Mouse (Mus musculus): Measurements from ENCODE around the gene Brd2. TPM values are rescaled to one million over a fixed set of nuclear protein-coding genes. Genes with fewer than 3 reads are reported as not detected.

Brd2 gene
- 45.0 and 46.4 TPM in 2 replicates for polyA plus RNA-seq (2012; rRNA removed)

DNA sequence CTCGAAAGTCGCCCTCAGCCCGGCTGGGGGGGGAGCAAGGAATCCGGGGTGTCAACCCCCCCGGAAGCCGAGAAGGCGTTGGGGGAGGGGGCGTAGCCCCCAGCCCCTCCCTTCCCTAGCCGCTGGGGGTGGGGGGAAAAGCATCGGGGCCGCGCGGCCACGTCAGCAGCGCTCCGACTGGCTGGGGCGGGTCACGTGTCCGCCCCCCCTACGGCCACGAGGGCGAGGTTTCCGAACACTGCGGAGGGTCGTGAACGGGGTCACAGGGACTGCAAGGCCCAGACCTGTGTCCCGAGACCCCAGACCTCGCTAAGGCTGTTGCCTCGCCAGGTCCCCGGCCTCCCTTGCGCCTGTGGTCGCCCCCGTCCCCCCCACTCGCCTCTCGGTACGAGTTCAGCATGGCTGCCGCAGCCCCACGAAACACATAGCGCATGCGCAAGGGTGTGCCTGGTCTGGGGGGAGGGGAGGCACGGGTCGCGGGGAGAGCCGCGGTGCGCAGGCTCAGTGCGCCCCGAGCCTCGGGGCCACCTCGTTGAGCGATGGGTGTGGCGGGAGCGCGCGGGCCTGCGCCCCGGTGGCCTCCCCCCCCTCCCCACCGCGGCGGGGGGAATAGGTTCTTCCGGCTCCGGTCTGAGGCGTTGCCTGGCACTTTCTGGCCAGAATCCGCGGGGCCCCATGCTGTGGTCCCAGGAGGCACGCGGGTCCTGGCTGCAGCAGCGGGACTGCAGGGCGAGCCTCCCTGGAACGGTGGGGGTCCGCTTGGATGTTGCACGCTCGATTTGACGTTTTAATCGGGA lies at the start of gene Brd2:
Gene Brd2 (minus strand): TSS at position 447 of the 797 bp plus-strand sequence.

DNA sequence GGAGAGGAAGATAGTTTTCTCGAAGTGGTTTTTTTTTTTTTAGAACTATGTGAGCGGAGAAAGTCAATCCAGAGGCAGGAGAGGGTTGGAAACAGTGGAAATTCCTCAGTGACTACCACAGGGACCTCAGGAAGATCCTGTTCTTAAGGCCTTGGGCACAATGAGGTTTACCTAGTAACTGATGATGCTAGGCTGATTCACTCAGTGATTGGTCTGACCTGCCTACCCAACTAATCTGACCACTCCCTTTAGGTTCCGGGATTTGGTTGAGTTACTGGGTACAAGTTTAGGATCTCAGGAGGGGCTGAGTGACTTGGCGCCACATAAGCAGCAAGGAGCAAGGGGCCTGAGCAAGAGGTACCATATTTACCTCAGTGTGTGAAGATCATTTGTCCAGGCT lies 30.5 kb upstream of the Brd2 start, which contains the start of gene H2-DMb1:
Gene H2-DMb1 (plus strand): TSS at position 150 of the 400 bp plus-strand sequence.

DNA sequence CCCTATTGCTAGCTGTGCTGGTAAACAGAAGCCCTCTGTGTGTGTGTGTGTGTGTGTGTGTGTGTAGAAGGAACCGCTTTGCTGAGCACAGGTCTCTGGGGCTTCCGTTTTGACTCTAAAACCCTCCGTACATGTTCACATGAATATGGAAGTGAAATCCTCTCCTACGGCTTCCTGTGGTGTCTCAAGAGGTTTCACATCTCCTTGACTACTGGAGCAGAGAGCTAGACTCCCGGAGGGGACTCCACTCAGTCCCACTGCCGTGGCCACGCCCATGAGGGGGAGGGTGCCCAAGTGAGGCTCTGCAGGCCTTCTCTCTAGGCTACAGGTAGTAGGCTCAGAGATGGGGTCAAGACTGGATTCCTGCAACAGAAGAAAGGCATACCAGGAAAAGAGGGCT lies 20.6 kb upstream of the Brd2 start, which contains the start of gene H2-DMb2:
Gene H2-DMb2 (plus strand): TSS at position 275 of the 400 bp plus-strand sequence.

DNA sequence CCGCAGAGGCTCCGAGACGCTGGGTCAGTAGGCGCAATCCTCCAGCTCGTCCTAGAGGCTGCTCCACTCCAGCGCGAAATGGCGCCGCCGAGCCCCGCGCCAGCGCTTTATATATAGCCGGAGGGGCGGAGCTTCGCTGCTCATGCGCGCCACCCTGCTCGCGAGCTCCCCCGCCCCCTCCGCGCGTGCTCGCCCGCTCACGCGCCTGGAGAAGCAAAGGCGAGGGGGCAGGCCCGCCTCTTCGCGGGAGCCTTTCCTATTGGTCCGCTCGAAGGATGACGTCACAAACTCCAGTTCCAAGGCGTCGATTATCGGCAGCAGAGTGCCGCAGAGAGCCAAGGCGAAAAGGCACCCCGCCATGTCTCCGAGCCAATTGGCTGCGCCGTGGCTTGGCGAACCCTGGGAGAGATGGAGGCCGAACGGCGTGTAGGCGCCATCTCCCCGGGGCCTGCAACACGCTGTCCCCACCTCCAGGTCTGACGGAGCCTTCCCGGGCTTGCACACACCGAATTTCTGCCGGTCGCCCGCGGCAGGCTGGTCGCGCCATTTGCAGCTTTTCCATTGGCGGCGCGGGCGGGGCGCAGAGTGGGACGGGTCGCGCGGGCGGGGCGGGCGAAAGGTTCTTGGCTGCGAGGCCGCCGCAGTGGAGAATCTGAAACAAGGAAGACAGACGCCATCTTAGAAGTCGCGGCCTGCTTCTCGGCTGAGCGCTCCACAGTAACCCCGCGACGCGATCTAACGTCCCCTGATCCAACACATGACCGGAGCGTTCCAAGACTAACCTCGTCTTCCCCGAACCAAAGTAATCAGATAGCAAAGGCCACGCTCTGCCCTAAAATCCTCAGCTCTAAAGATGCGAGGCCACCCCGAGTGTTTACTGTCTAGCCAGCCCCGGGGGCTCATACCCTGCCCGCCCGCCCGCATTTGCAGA lies 2.9 kb downstream of the Brd2 start, which contains the start of gene H2-DMa:
Gene H2-DMa (plus strand): TSS at position 293 of the 931 bp plus-strand sequence.

DNA sequence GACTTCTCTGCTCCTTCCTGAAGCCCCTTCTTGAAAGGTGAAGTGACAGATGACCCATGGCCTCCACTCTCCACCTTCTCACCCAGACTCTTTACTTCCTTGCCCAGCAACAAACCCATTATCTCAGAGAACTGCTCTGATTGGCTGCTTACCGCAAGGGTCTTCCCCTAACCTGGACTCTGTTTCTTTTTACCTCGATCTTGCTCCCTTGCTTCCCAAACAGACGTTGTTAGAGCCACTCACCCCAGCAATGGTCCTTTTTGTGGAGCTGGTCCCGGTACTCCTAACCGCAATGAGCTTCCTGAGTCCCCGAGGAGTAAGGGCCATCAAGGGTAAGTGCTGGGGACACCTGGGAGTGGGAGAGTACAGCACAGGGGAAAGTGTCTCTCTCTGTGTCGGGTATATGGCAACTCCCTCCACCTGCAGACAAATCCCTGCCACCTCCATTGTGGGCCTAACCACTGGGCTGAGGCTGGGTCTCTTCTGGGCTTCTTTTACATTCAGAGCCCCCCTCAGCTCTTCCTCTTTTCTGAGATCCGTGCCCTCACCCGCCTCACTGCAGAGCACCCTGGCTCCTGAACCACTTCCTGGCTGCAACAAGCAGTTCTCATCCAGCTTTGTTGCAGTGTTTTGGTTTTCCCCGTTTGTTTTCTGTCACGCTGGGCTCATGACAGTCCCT lies 30.1 kb downstream of the Brd2 start, which contains the start of gene H2-Oa:
Gene H2-Oa (plus strand): TSS at position 144 of the 679 bp plus-strand sequence.

Other genes starting within 250 kb of the Brd2 start
- gene Gm7029, start 248.8 kb downstream of the Brd2 start, polyA plus RNA-seq (2012; rRNA removed): not detected in 2 replicates
- 19.2 and 21.8 TPM in 2 replicates for gene Kifc1, start 232.0 kb downstream of the Brd2 start, polyA plus RNA-seq (2012; rRNA removed)
- 0.63 and 0.78 TPM in 2 replicates for gene Platr17, start 217.5 kb downstream of the Brd2 start, polyA plus RNA-seq (2012; rRNA removed)
- gene Daxx, start 213.2 kb downstream of the Brd2 start, polyA plus RNA-seq (2012; rRNA removed): 17.5 and 19.5 TPM in 2 replicates
- gene Tapbp, start 206.7 kb downstream of the Brd2 start, polyA plus RNA-seq (2012; rRNA removed): 19.7 and 21.7 TPM in 2 replicates
- 11.4 and 11.9 TPM in 2 replicates for gene Zbtb22, start 206.7 kb downstream of the Brd2 start, polyA plus RNA-seq (2012; rRNA removed)
- 21.4 and 28.9 TPM in 2 replicates for gene Rgl2, start 193.1 kb downstream of the Brd2 start, polyA plus RNA-seq (2012; rRNA removed)
- gene Pfdn6, start 182.3 kb downstream of the Brd2 start, polyA plus RNA-seq (2012; rRNA removed): 45.7 and 46.0 TPM in 2 replicates
- 11.8 and 12.7 TPM in 2 replicates for gene Wdr46, start 182.0 kb downstream of the Brd2 start, polyA plus RNA-seq (2012; rRNA removed)
- gene B3galt4, start 171.1 kb downstream of the Brd2 start, polyA plus RNA-seq (2012; rRNA removed): 1.4 and 1.9 TPM in 2 replicates
- 15.0 and 17.0 TPM in 2 replicates for gene Vps52, start 166.8 kb downstream of the Brd2 start, polyA plus RNA-seq (2012; rRNA removed)
- gene Rps18, start 166.6 kb downstream of the Brd2 start, polyA plus RNA-seq (2012; rRNA removed): 1,178 and 1,295 TPM in 2 replicates
- gene H2-K1, start 122.3 kb downstream of the Brd2 start, polyA plus RNA-seq (2012; rRNA removed): 340 and 427 TPM in 2 replicates
- gene Ring1, start 98.0 kb downstream of the Brd2 start, polyA plus RNA-seq (2012; rRNA removed): 12.5 and 18.5 TPM in 2 replicates
- gene H2-Ke6, start 94.6 kb downstream of the Brd2 start, polyA plus RNA-seq (2012; rRNA removed): 51.8 and 62.7 TPM in 2 replicates
- gene Slc39a7, start 91.0 kb downstream of the Brd2 start, polyA plus RNA-seq (2012; rRNA removed): 42.7 and 48.3 TPM in 2 replicates
- gene Rxrb, start 90.8 kb downstream of the Brd2 start, polyA plus RNA-seq (2012; rRNA removed): 18.5 and 21.0 TPM in 2 replicates
- gene Col11a2, start 83.2 kb downstream of the Brd2 start, polyA plus RNA-seq (2012; rRNA removed): 0.48 and 0.67 TPM in 2 replicates
- gene H2-Oa, start 30.3 kb downstream of the Brd2 start, polyA plus RNA-seq (2012; rRNA removed): 0.81 and 1.1 TPM in 2 replicates
- 4.5 and 5.3 TPM in 2 replicates for gene H2-DMa, start 3.1 kb downstream of the Brd2 start, polyA plus RNA-seq (2012; rRNA removed)
- 0.83 and 0.86 TPM in 2 replicates for gene H2-DMb2, start 20.7 kb upstream of the Brd2 start, polyA plus RNA-seq (2012; rRNA removed)
- gene H2-DMb1, start 30.4 kb upstream of the Brd2 start, polyA plus RNA-seq (2012; rRNA removed): 2.5 and 2.6 TPM in 2 replicates
- gene Tap1, start 64.9 kb upstream of the Brd2 start, polyA plus RNA-seq (2012; rRNA removed): 8.9 and 10.8 TPM in 2 replicates
- 14.2 and 19.7 TPM in 2 replicates for gene Psmb9, start 65.1 kb upstream of the Brd2 start, polyA plus RNA-seq (2012; rRNA removed)
- gene Psmb8, start 75.1 kb upstream of the Brd2 start, polyA plus RNA-seq (2012; rRNA removed): 26.6 and 37.5 TPM in 2 replicates
- 7.1 and 7.6 TPM in 2 replicates for gene Tap2, start 80.9 kb upstream of the Brd2 start, polyA plus RNA-seq (2012; rRNA removed)
- 2.0 and 2.7 TPM in 2 replicates for gene H2-Ob, start 116.3 kb upstream of the Brd2 start, polyA plus RNA-seq (2012; rRNA removed)
- gene H2-Ab1, start 135.1 kb upstream of the Brd2 start, polyA plus RNA-seq (2012; rRNA removed): 10.6 and 13.2 TPM in 2 replicates
- gene H2-Aa, start 165.2 kb upstream of the Brd2 start, polyA plus RNA-seq (2012; rRNA removed): 5.1 and 7.7 TPM in 2 replicates
- 2.8 and 4.2 TPM in 2 replicates for gene H2-Eb1, start 183.2 kb upstream of the Brd2 start, polyA plus RNA-seq (2012; rRNA removed)
- 0.01 TPM in 2 replicates for gene H2-Eb2, start 203.0 kb upstream of the Brd2 start, polyA plus RNA-seq (2012; rRNA removed)
- 0.03 and 0.07 TPM in 2 replicates for gene Btnl2, start 232.2 kb upstream of the Brd2 start, polyA plus RNA-seq (2012; rRNA removed)